Comparison of ENCODE assay signal across 8 mouse cellular contexts in genomic region chr17:50508775-50509250, GRCm38 (mm10). TPM values are rescaled to one million over a fixed set of nuclear protein-coding genes. Genes with fewer than 3 reads are reported as not detected.
A peak's percentile ranks its signal among the peaks of the same experiment; 100 is the strongest.
DNase-seq lines count a peak whose midpoint lies in the region; ATAC-seq lines count a peak whose summit lies in the region.

No protein-coding gene starts in this region.

- peak overlapping the region; percentile 86 for H3K9ac ChIP-seq in liver, embryonic 11.5 days (ENCODE audit: low read depth, low read length)

- WGBS in liver, embryonic 11.5 days, result under 1% methylated on average over 49 of the region's 72 CpGs

- no peaks in the 10 kb centered on the region for H3K36me3 ChIP-seq in liver, embryonic 11.5 days (ENCODE audit: control insufficient read depth, insufficient read depth, low read length)

- H3K4me1 ChIP-seq in liver, embryonic 11.5 days (replicated peaks; ENCODE audit: control insufficient read depth, insufficient read depth, low read length), result peaks cover 17% of the 10 kb centered on the region

- peak; percentile 77 to 81 for DNase-seq in heart, adult 18-20 months
- no peak for DNase-seq in heart, adult 11 months
- DNase-seq in embryo, embryonic 9.5 days (ENCODE audit: extremely low spot score), result peak; percentile 86
- DNase-seq in gastrocnemius, postnatal 4 days (ENCODE audit: low spot score in 2 of 2), result peak; percentile 69 to 78
- DNase-seq in kidney, adult 18-20 months, result peak; percentile 76
- peak; percentile 80 for DNase-seq in liver, embryonic 11.5 days (ENCODE audit: low spot score)
- peak; percentile 48 to 71 for DNase-seq in monocyte, adult 2 months (ENCODE audit: low read depth in 1 of 2, low spot score in 2 of 2)
- DNase-seq in spleen, postnatal 10 days (ENCODE audit: low spot score in 2 of 2), result peak; percentile 87

- peaks cover 3% of the 10 kb centered on the region; the same call in 1 of the 2 replicates for H3K27me3 ChIP-seq in liver, embryonic 11.5 days (replicated peaks; ENCODE audit: control insufficient read depth, insufficient read depth, low read length)

- H3K9me3 ChIP-seq in liver, embryonic 11.5 days (ENCODE audit: control insufficient read depth, low read length), result no peaks in the 10 kb centered on the region

- H3K4me2 ChIP-seq in liver, embryonic 11.5 days, result peak overlapping the region; percentile 90

- peak overlapping the region; percentile 48; the same call in 1 of the 2 replicates for H3K27ac ChIP-seq in liver, embryonic 11.5 days (ENCODE audit: low read depth, low read length)

- peak; percentile 82 for ATAC-seq in liver, embryonic 11.5 days (replicated peaks; ENCODE audit: low FRiP score)

- peak overlapping the region; percentile 88 for H3K4me3 ChIP-seq in liver, embryonic 11.5 days (ENCODE audit: low read depth, low read length)

RNA-seq across cellular contexts. Expression of gene Plcl2, which starts 0.4 kb away (rescaled TPM):
- total RNA-seq in heart, adult 18-20 months (2021), result 1 to 10 TPM; 8.7 to 9.1 TPM
- total RNA-seq in gastrocnemius, postnatal 4 days (2021), result 10 to 100 TPM; 32.9 to 34.0 TPM
- 3.2 and 3.4 TPM in 2 replicates for polyA plus RNA-seq in liver, embryonic 11.5 days (2014; fragmentation: Nextera tagmentation; extraction: Ambion mirVana)
